Mouse (Mus musculus): Measurements from ENCODE around the gene Gm49403. TPM values are rescaled to one million over a fixed set of nuclear protein-coding genes. Genes with fewer than 3 reads are reported as not detected.
"Not testable (repeated sequence)": the region's sequence is repeated elsewhere in the genome, so short reads cannot be mapped to it uniquely, and the experiment has no call there.

Gm49403 gene
- polyA plus RNA-seq, 1 experiment: not detected

GRCm38 (mm10) chr19:8888511-8889385 is 5.0 kb downstream of the Gm49403 start, which contains the start of the genes 1810009A15Rik and Gm49416:
1810009A15Rik (plus strand) TSS chr19:8888853.
Gm49416 (plus strand) TSS chr19:8888926.
- TF ChIP-seq CTCF (IDR thresholded peaks at IDR 0.05; ENCODE audit: borderline replicate concordance, insufficient read depth, low read length) (no peak), POLR2A (IDR thresholded peaks at IDR 0.05; ENCODE audit: low read depth, low read length) (peak; percentile 95)
- Histone ChIP-seq H3K4me3 (ENCODE audit: insufficient read depth, low read length) (peak within 1 kb of the TSS; percentile 95), H3K4me1 (ENCODE audit: control insufficient read depth, insufficient read depth, low read length) (peaks cover 4% of the 10 kb centered on the region; the same call in 1 of the 2 replicates), H3K27ac (ENCODE audit: insufficient read depth, low read length) (peak within 1 kb of the TSS; percentile 82)

- peak within 1 kb of the TSS; percentile 100 for H3K4me3 ChIP-seq (ENCODE audit: insufficient read depth, low read length)
- TF ChIP-seq CTCF (IDR thresholded peaks at IDR 0.05; ENCODE audit: borderline replicate concordance, insufficient read depth, low read length): no peak
- peak; percentile 89 for TF ChIP-seq POLR2A (IDR thresholded peaks at IDR 0.05; ENCODE audit: low read depth, low read length)
- H3K4me1 ChIP-seq (ENCODE audit: control insufficient read depth, insufficient read depth, low read length): peaks cover 7% of the 10 kb centered on the region
- H3K27ac ChIP-seq (ENCODE audit: insufficient read depth, low read length): peak within 1 kb of the TSS; percentile 45
Observed at GRCm38 (mm10) chr19:8892829-8893766, 9.4 kb downstream of the Gm49403 start, which contains the start of gene Ints5. Ints5 (plus strand) TSS chr19:8893005.

GRCm38 (mm10) chr19:8895397-8895960 is 11.7 kb downstream of the Gm49403 start:
- Histone ChIP-seq H3K4me1 (ENCODE audit: control insufficient read depth, insufficient read depth, low read length) (peaks cover 6% of the 10 kb centered on the region), H3K4me3 (ENCODE audit: insufficient read depth, low read length) (no peak overlapping the region), H3K27ac (ENCODE audit: insufficient read depth, low read length) (no peak overlapping the region)
- TF ChIP-seq CTCF (IDR thresholded peaks at IDR 0.05; ENCODE audit: borderline replicate concordance, insufficient read depth, low read length): no peak
- no peak for TF ChIP-seq POLR2A (IDR thresholded peaks at IDR 0.05; ENCODE audit: low read depth, low read length)

- H3K27ac ChIP-seq (ENCODE audit: insufficient read depth, low read length); H3K4me1 ChIP-seq (ENCODE audit: control insufficient read depth, insufficient read depth, low read length); H3K4me3 ChIP-seq (ENCODE audit: insufficient read depth, low read length): not testable (repeated sequence)
Observed at GRCm38 (mm10) chr19:8896231-8896630, 12.5 kb downstream of the Gm49403 start.

GRCm38 (mm10) chr19:8897211-8897864 is 13.6 kb downstream of the Gm49403 start:
- H3K4me3 ChIP-seq (ENCODE audit: insufficient read depth, low read length); H3K4me1 ChIP-seq (ENCODE audit: control insufficient read depth, insufficient read depth, low read length): not testable (repeated sequence)
- H3K27ac ChIP-seq (ENCODE audit: insufficient read depth, low read length): peak overlapping the region; percentile 69

GRCm38 (mm10) chr19:8897865-8898495 is 14.2 kb downstream of the Gm49403 start, which contains the start of gene Ganab:
Ganab (plus strand) TSS chr19:8898071.
- H3K4me3 ChIP-seq (ENCODE audit: insufficient read depth, low read length): peak within 1 kb of the TSS; percentile 87
- peak within 1 kb of the TSS; percentile 76 for H3K27ac ChIP-seq (ENCODE audit: insufficient read depth, low read length)
- peaks cover 3% of the 10 kb centered on the region for H3K4me1 ChIP-seq (ENCODE audit: control insufficient read depth, insufficient read depth, low read length)
- TF ChIP-seq POLR2A (IDR thresholded peaks at IDR 0.05; ENCODE audit: low read depth, low read length) (peak; percentile 78), CTCF (IDR thresholded peaks at IDR 0.05; ENCODE audit: borderline replicate concordance, insufficient read depth, low read length) (no peak)

- TF ChIP-seq CTCF (IDR thresholded peaks at IDR 0.05; ENCODE audit: borderline replicate concordance, insufficient read depth, low read length): no peak
- TF ChIP-seq POLR2A (IDR thresholded peaks at IDR 0.05; ENCODE audit: low read depth, low read length): no peak
- H3K4me1 ChIP-seq (ENCODE audit: control insufficient read depth, insufficient read depth, low read length): peaks cover 3% of the 10 kb centered on the region
- peak overlapping the region; percentile 87 for H3K4me3 ChIP-seq (ENCODE audit: insufficient read depth, low read length)
- peak overlapping the region; percentile 76 for H3K27ac ChIP-seq (ENCODE audit: insufficient read depth, low read length)
Observed at GRCm38 (mm10) chr19:8898576-8898975, 14.8 kb downstream of the Gm49403 start.

- Histone ChIP-seq H3K4me3 (ENCODE audit: insufficient read depth, low read length) (peak overlapping the region; percentile 87), H3K4me1 (ENCODE audit: control insufficient read depth, insufficient read depth, low read length) (peaks cover 3% of the 10 kb centered on the region), H3K27ac (ENCODE audit: insufficient read depth, low read length) (peak overlapping the region; percentile 76)
- TF ChIP-seq POLR2A (IDR thresholded peaks at IDR 0.05; ENCODE audit: low read depth, low read length) (no peak), CTCF (IDR thresholded peaks at IDR 0.05; ENCODE audit: borderline replicate concordance, insufficient read depth, low read length) (no peak)
Observed at GRCm38 (mm10) chr19:8899079-8899478, 15.3 kb downstream of the Gm49403 start.

- H3K27ac ChIP-seq (ENCODE audit: insufficient read depth, low read length): no peak overlapping the region
- H3K4me3 ChIP-seq (ENCODE audit: insufficient read depth, low read length): no peak overlapping the region
- no peak for TF ChIP-seq CTCF (IDR thresholded peaks at IDR 0.05; ENCODE audit: borderline replicate concordance, insufficient read depth, low read length)
- TF ChIP-seq POLR2A (IDR thresholded peaks at IDR 0.05; ENCODE audit: low read depth, low read length): no peak
- H3K4me1 ChIP-seq (ENCODE audit: control insufficient read depth, insufficient read depth, low read length): no peaks in the 10 kb centered on the region
Observed at GRCm38 (mm10) chr19:8903412-8903811, 19.7 kb downstream of the Gm49403 start.
